ENCODE assay signal across 8 mouse cellular contexts in genomic region chr2:32846101-32846804, GRCm38 (mm10). TPM values are rescaled to one million over a fixed set of nuclear protein-coding genes. Genes with fewer than 3 reads are reported as not detected.
DNase-seq lines count a peak whose midpoint lies in the region; ATAC-seq and TF ChIP-seq lines count a peak whose summit lies in the region.

No protein-coding gene starts in this region.

- peak overlapping the region; percentile 88 for H3K4me3 ChIP-seq in hindbrain, embryonic 14.5 days (replicated peaks; ENCODE audit: low read length)
- peak overlapping the region; percentile 99 for H3K4me3 ChIP-seq in left cerebral cortex, adult 2 months

- H3K4me2 ChIP-seq in hindbrain, embryonic 14.5 days (replicated peaks), result peak overlapping the region; percentile 75

- ATAC-seq in hindbrain, embryonic 14.5 days (ENCODE audit: low FRiP score), result peak; percentile 41

- peaks cover 22% of the 10 kb centered on the region for H3K4me1 ChIP-seq in hindbrain, embryonic 14.5 days (replicated peaks; ENCODE audit: control insufficient read depth, insufficient read depth, low read length)

- DNase-seq in layer of hippocampus, adult 11-12 months (ENCODE audit: low spot score), result peak; percentile 68
- no peak for DNase-seq in layer of hippocampus, adult 9-10 months (ENCODE audit: low spot score)
- DNase-seq in cerebellum, postnatal 25 days, result peak; percentile 87 to 89
- DNase-seq in frontal cortex, postnatal 25 days (ENCODE audit: low spot score in 2 of 2), result peak; percentile 49 to 55
- DNase-seq in hindbrain, embryonic 14.5 days (ENCODE audit: low spot score), result peak; percentile 76
- DNase-seq in left cerebral cortex, adult 2 months (ENCODE audit: extremely low spot score in 1 of 2, low spot score in 2 of 2), result peak; percentile 76 to 78
- DNase-seq in lung, postnatal 4 days, result peak; percentile 72 to 80
- peak; percentile 68 to 77 for DNase-seq in right cerebral cortex, adult 2 months (ENCODE audit: low spot score in 2 of 2)

- H3K27me3 ChIP-seq in hindbrain, embryonic 14.5 days (ENCODE audit: control insufficient read depth, insufficient read depth, low read length), result no peaks in the 10 kb centered on the region

- intact Hi-C loops in left cerebral cortex, adult 2 months (cut with DNase I), result loop anchor here (2.0 kb wide), 1 partner anchor 29 kb away; no protein-coding TSS in a partner anchor

- peak overlapping the region; percentile 94 for H3K27ac ChIP-seq in hindbrain, embryonic 14.5 days
- H3K27ac ChIP-seq in left cerebral cortex, adult 2 months, result peak overlapping the region; percentile 100

- under 1% methylated on average over 32 of the region's 33 CpGs for WGBS in hindbrain, embryonic 14.5 days

- H3K9me3 ChIP-seq in hindbrain, embryonic 14.5 days (ENCODE audit: control insufficient read depth, low read length), result no peaks in the 10 kb centered on the region

- no peak for TF ChIP-seq CTCF in left cerebral cortex, adult 2 months (IDR thresholded peaks at IDR 0.05)

- H3K9ac ChIP-seq in hindbrain, embryonic 14.5 days, result peak overlapping the region; percentile 94

- peaks cover 10% of the 10 kb centered on the region; the same call in 1 of the 2 replicates for H3K36me3 ChIP-seq in hindbrain, embryonic 14.5 days (replicated peaks; ENCODE audit: control insufficient read depth, insufficient read depth)

RNA-seq across cellular contexts. Expression of gene Stxbp1, which starts 0.8 kb away (rescaled TPM):
- polyA plus RNA-seq in hindbrain, embryonic 14.5 days (2014; fragmentation: Nextera tagmentation; extraction: Ambion mirVana), result 275 and 317 TPM in 2 replicates
- total RNA-seq in left cerebral cortex, adult 2 months (2021), result 100 to 1,000 TPM; 947 to 984 TPM

RNA-seq across cellular contexts. Expression of gene Fam129b, which starts 29.7 kb away (rescaled TPM):
- 16.8 and 19.4 TPM in 2 replicates for polyA plus RNA-seq in hindbrain, embryonic 14.5 days (2014; fragmentation: Nextera tagmentation; extraction: Ambion mirVana)
- 10 to 100 TPM; 24.4 to 31.4 TPM for total RNA-seq in left cerebral cortex, adult 2 months (2021)
